ENCODE assay signal across 22 mouse cellular contexts in the genomic region with DNA sequence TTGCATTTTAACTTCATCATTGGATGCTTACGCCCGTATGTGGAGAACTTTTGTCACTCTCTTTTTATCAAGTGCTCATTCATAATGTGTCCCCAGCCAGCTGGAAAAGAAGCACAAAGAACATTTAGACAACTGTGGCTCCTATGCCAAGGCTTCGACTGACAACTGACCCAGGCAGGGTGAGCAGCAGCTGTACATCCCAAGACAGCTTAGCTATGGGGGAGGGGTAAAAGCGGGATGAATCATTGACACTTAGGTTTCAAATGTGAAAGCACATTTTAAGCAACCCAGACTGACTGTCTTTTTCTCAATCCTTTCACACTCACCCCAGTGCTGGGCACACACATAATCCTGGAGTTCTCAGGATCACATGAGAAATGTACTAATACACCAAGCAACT.
"Had no signal": no experiment of that assay in that cellular context is flagged by ENCODE, and none has a peak within 500 bp of the region (broad histone marks: within the 10 kb centered on the region; RNA-seq: fewer than 3 reads in every experiment).

No protein-coding gene starts in this region.

- H3K36me3 ChIP-seq: limb, embryonic 10.5 days; limb, embryonic 13.5 days; liver, embryonic 12.5 days; liver, embryonic 15.5 days; midbrain, embryonic 12.5 days; midbrain, embryonic 15.5 days; neural tube, embryonic 12.5 days; neural tube, embryonic 15.5 days had no signal

- H3K27ac ChIP-seq: limb, embryonic 10.5 days; limb, embryonic 13.5 days; liver, embryonic 12.5 days; liver, embryonic 15.5 days; macrophage; midbrain, embryonic 12.5 days; midbrain, embryonic 15.5 days; neural tube, embryonic 12.5 days; neural tube, embryonic 15.5 days had no signal

- H3K4me2 ChIP-seq: limb, embryonic 13.5 days; liver, embryonic 12.5 days; liver, embryonic 15.5 days; midbrain, embryonic 12.5 days; midbrain, embryonic 15.5 days; neural tube, embryonic 12.5 days; neural tube, embryonic 15.5 days had no signal

- H3K9me3 ChIP-seq: limb, embryonic 10.5 days; limb, embryonic 13.5 days; liver, embryonic 12.5 days; liver, embryonic 15.5 days; midbrain, embryonic 12.5 days; midbrain, embryonic 15.5 days; neural tube, embryonic 12.5 days; neural tube, embryonic 15.5 days had no signal

- H3K27me3 ChIP-seq: limb, embryonic 13.5 days; liver, embryonic 12.5 days; liver, embryonic 15.5 days; midbrain, embryonic 12.5 days; midbrain, embryonic 15.5 days; neural tube, embryonic 12.5 days; neural tube, embryonic 15.5 days had no signal

- H3K4me3 ChIP-seq: limb, embryonic 10.5 days; limb, embryonic 13.5 days; liver, embryonic 12.5 days; liver, embryonic 15.5 days; midbrain, embryonic 12.5 days; midbrain, embryonic 15.5 days; neural tube, embryonic 12.5 days; neural tube, embryonic 15.5 days had no signal

- ATAC-seq: inflammation-experienced regulatory T-cells, adult 6 months; intestine, embryonic 16.5 days; liver, embryonic 12.5 days; midbrain, embryonic 15.5 days had no signal

- H3K4me1 ChIP-seq: limb, embryonic 10.5 days; limb, embryonic 13.5 days; liver, embryonic 12.5 days; liver, embryonic 15.5 days; midbrain, embryonic 12.5 days; midbrain, embryonic 15.5 days; neural tube, embryonic 12.5 days; neural tube, embryonic 15.5 days had no signal

- DNase-seq: kidney, adult 18-20 months; kidney, adult 9 months; kidney, postnatal 14 days; kidney, postnatal 4 days; liver; right cerebral cortex, adult 18-20 months; right cerebral cortex, postnatal 14 days; right cerebral cortex, postnatal 4 days; spleen, adult 18-20 months; thymus, adult 18-20 months; thymus, postnatal 36 days had no signal

- H3K9ac ChIP-seq: limb, embryonic 13.5 days; liver, embryonic 12.5 days; liver, embryonic 15.5 days; midbrain, embryonic 12.5 days; midbrain, embryonic 15.5 days; neural tube, embryonic 12.5 days; neural tube, embryonic 15.5 days had no signal
